Mouse (Mus musculus): ENCODE measurements around the gene Mllt6. TPM values are rescaled to one million over a fixed set of nuclear protein-coding genes. Genes with fewer than 3 reads are reported as not detected.
A peak's percentile ranks its signal among the peaks of the same experiment; 100 is the strongest.

Mllt6 gene
- polyA plus RNA-seq (2012; rRNA removed) (1.0 TPM in 2 replicates), polyA plus RNA-seq (2014; fragmentation: Nextera tagmentation; extraction: Ambion mirVana) (0.22 and 0.25 TPM in 2 replicates)

DNA sequence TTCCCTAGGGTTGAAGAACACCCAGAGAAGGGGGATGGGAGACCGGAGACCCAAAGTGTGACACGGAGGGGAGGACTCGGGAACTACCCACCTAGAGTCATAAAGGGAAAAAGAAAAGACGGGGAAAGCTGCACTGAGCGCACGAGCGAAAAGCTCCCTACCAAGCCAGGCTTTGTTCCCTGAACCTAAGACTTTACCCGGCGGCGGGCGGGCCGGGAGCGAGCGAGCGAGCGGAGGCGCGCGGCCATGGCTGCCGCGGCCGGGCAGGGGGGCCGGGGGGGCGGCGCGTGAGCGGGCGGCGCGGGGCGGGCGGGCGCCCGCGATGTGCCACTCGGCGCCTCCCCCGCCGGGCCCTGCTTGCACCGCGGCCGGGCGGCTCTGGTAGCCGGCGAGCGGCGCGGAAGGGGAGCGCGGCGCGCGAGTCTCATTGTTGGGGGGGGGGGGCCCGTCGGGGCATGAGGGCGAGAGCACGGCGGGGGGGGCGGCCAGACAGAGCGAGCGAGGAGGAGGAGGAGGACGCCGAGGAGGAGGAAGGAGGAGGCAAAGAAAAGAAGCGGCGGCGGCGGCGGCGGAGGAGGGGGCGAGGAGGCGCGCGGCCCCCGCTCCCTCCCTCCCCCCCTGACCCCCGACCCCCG, at the start of gene Mllt6:
TSS of gene Mllt6 (plus strand) at position 522 of the 635 bp plus-strand sequence.
- Histone ChIP-seq H3K36me3 (replicated peaks; ENCODE audit: control insufficient read depth, insufficient read depth, low read depth) (no peaks in the 10 kb centered on the region), H3K4me1 (replicated peaks; ENCODE audit: control insufficient read depth in 2 of 2, insufficient read depth in 2 of 2, low read length in 1 of 2) (peaks cover 0 to 11% of the 10 kb centered on the region in 2 experiments; a peak in 2 of 4 replicates), H3K9me3 (ENCODE audit: control insufficient read depth, low read length) (no peaks in the 10 kb centered on the region), H3K4me2 (ENCODE audit: low read depth) (peak within 1 kb of the TSS; percentile 60), H3K4me3 (ENCODE audit: insufficient read depth in 1 of 2, low read depth in 2 of 2, low read length in 2 of 2) (peak within 1 kb of the TSS; percentile 48 to 59), H3K27me3 (ENCODE audit: control insufficient read depth, insufficient read depth, low read length) (peaks cover 65% of the 10 kb centered on the region), H3K9ac (replicated peaks) (no peak within 1 kb of the TSS), H3K27ac (no peak within 1 kb of the TSS)
- under 1% methylated on average over 52 of the region's 76 CpGs for WGBS (ENCODE audit: insufficient replicate concordance)
- ATAC-seq (ENCODE audit: insufficient read depth): peak; percentile 26; the same call in 1 of the 2 replicates
- no peak for DNase-seq (ENCODE audit: low read depth in 3 of 3, low spot score in 3 of 3)
- TF ChIP-seq CTCF (IDR thresholded peaks at IDR 0.05; ENCODE audit: low read depth) (no peak), EP300 (IDR thresholded peaks at IDR 0.05; ENCODE audit: low read depth) (no peak)

DNA sequence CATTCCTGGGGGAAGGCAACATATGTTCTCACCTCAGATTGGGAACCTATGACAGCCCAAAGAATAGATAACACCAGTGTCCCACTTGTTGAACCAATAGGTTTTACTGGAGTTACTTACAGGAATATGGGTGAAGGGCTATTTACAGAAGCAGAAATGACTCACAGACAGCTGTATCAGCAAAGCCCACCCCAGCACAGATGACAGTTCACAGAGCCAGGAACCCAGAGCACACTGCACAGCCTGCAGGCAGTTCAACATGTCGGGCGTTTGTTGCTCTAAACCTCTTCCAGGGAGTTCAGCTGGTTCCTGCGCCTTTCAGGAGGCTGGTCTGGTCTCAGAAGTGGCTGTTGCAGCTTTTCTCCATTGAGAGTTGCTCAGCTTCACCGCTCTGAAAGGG, 47.9 kb upstream of the Mllt6 start:
- Histone ChIP-seq H3K4me2 (ENCODE audit: low read depth) (no peak overlapping the region), H3K27me3 (ENCODE audit: control insufficient read depth, insufficient read depth, low read length) (no peaks in the 10 kb centered on the region), H3K27ac (no peak overlapping the region), H3K36me3 (replicated peaks; ENCODE audit: control insufficient read depth, insufficient read depth, low read depth) (no peaks in the 10 kb centered on the region), H3K9me3 (ENCODE audit: control insufficient read depth, low read length) (no peaks in the 10 kb centered on the region), H3K9ac (replicated peaks) (no peak overlapping the region), H3K4me1 (replicated peaks; ENCODE audit: control insufficient read depth in 2 of 2, insufficient read depth in 2 of 2, low read length in 1 of 2) (peaks cover 0 to 3% of the 10 kb centered on the region in 2 experiments; a peak in 2 of 4 replicates), H3K4me3 (ENCODE audit: insufficient read depth in 1 of 2, low read depth in 2 of 2, low read length in 2 of 2) (no peak overlapping the region)
- 58% methylated on average over 4 of the region's 4 CpGs for WGBS (ENCODE audit: insufficient replicate concordance)
- ATAC-seq (ENCODE audit: insufficient read depth) (no peak), DNase-seq (ENCODE audit: low read depth in 3 of 3, low spot score in 3 of 3) (no peak)
- no peak for TF ChIP-seq CTCF (IDR thresholded peaks at IDR 0.05; ENCODE audit: low read depth)
- TF ChIP-seq EP300 (IDR thresholded peaks at IDR 0.05; ENCODE audit: low read depth): no peak

DNA sequence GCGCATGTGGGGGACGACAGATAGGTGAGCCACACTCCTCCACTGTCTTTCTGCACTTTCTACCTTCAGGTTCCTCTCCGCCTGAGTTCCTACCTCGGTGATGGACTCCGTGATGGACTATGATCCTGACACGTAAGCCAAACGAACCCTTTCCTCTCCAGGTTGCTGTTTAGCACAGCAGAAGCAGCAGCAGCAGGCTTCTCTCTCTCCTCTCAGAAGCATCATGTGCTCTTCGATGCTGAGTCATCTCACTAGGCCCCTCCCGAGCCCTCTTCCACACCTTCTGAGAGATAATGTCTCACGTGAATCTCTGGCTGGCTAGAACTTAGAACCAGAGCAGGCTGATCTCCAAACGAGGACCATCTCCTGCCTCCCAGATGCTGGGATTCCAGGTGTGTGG, 44.8 kb upstream of the Mllt6 start:
- H3K4me2 ChIP-seq (ENCODE audit: low read depth): no peak overlapping the region
- ATAC-seq (ENCODE audit: insufficient read depth) (no peak), DNase-seq (ENCODE audit: low read depth in 3 of 3, low spot score in 3 of 3) (no peak)
- no peak overlapping the region for H3K9ac ChIP-seq (replicated peaks)
- no peak overlapping the region for H3K4me3 ChIP-seq (ENCODE audit: insufficient read depth in 1 of 2, low read depth in 2 of 2, low read length in 2 of 2)
- peaks cover 0 to 3% of the 10 kb centered on the region in 2 experiments; a peak in 2 of 4 replicates for H3K4me1 ChIP-seq (replicated peaks; ENCODE audit: control insufficient read depth in 2 of 2, insufficient read depth in 2 of 2, low read length in 1 of 2)
- WGBS (ENCODE audit: insufficient replicate concordance): 39% methylated on average over 11 of the region's 11 CpGs
- no peaks in the 10 kb centered on the region for H3K9me3 ChIP-seq (ENCODE audit: control insufficient read depth, low read length)
- H3K27ac ChIP-seq: no peak overlapping the region
- H3K36me3 ChIP-seq (replicated peaks; ENCODE audit: control insufficient read depth, insufficient read depth, low read depth): no peaks in the 10 kb centered on the region
- H3K27me3 ChIP-seq (ENCODE audit: control insufficient read depth, insufficient read depth, low read length): peaks cover 2% of the 10 kb centered on the region; the same call in 1 of the 2 replicates
- no peak for TF ChIP-seq CTCF (IDR thresholded peaks at IDR 0.05; ENCODE audit: low read depth)

DNA sequence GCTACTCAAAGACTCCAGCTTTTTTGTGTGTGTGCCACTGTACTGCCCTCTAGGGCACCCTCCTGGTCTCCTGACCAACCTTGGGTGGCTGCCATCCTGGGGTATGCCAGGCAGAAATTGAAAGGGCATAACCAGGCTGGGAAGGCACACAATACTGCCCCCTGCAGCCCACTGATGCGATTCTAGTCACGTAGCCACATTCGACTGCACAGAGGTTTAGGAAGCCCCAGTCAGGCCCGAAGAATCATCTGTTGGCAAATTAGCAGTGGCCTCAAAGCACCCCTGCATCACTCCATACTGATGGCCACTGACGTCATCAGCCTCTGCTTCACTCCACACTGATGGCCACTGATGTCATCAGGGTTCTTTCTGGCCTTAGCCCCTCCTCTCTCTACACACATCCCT, 43.8 kb upstream of the Mllt6 start:
- no peak overlapping the region for H3K27ac ChIP-seq
- DNase-seq (ENCODE audit: low read depth in 3 of 3, low spot score in 3 of 3) (no peak), ATAC-seq (ENCODE audit: insufficient read depth) (no peak)
- H3K4me2 ChIP-seq (ENCODE audit: low read depth): no peak overlapping the region
- H3K9ac ChIP-seq (replicated peaks): no peak overlapping the region
- H3K27me3 ChIP-seq (ENCODE audit: control insufficient read depth, insufficient read depth, low read length): peaks cover 13% of the 10 kb centered on the region
- H3K4me1 ChIP-seq (replicated peaks; ENCODE audit: control insufficient read depth in 2 of 2, insufficient read depth in 2 of 2, low read length in 1 of 2): peaks cover 0 to 3% of the 10 kb centered on the region in 2 experiments; a peak in 2 of 4 replicates
- 51% methylated on average over 5 of the region's 5 CpGs for WGBS (ENCODE audit: insufficient replicate concordance)
- H3K36me3 ChIP-seq (replicated peaks; ENCODE audit: control insufficient read depth, insufficient read depth, low read depth): no peaks in the 10 kb centered on the region
- H3K4me3 ChIP-seq (ENCODE audit: insufficient read depth in 1 of 2, low read depth in 2 of 2, low read length in 2 of 2): no peak overlapping the region
- TF ChIP-seq EP300 (IDR thresholded peaks at IDR 0.05; ENCODE audit: low read depth): no peak
- TF ChIP-seq CTCF (IDR thresholded peaks at IDR 0.05; ENCODE audit: low read depth): peak; percentile 39
- H3K9me3 ChIP-seq (ENCODE audit: control insufficient read depth, low read length): no peaks in the 10 kb centered on the region

DNA sequence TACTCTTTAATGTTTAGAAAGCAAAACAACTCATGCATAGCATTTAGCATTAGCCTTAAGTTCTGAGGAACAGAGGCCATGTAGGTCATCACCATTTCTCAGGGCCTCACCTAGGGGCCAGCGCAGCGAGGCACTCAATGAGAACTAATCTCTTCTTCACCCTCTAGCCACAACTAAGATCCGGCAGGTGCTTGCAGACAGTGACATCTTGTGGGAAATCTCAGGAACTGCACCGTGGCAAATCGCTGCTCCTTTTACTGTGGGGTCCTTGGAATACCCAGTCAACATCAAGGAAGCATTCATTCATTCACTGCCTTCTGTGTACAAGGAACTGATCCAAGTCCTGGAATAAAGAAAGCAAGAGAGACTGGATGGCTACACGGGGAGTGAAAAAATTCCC, 40.8 kb upstream of the Mllt6 start:
- TF ChIP-seq CTCF (IDR thresholded peaks at IDR 0.05; ENCODE audit: low read depth): peak; percentile 89
- no peak for TF ChIP-seq EP300 (IDR thresholded peaks at IDR 0.05; ENCODE audit: low read depth)
- ATAC-seq (ENCODE audit: insufficient read depth) (no peak), DNase-seq (ENCODE audit: low read depth in 3 of 3, low spot score in 3 of 3) (peak in 1 of 3 experiments; percentile 23)
- peaks cover 42% of the 10 kb centered on the region for H3K27me3 ChIP-seq (ENCODE audit: control insufficient read depth, insufficient read depth, low read length)
- H3K4me1 ChIP-seq (replicated peaks; ENCODE audit: control insufficient read depth in 2 of 2, insufficient read depth in 2 of 2, low read length in 1 of 2): peaks cover 0 to 3% of the 10 kb centered on the region in 2 experiments; a peak in 2 of 4 replicates
- WGBS (ENCODE audit: insufficient replicate concordance): 2% methylated on average over 6 of the region's 6 CpGs
- H3K27ac ChIP-seq: no peak overlapping the region
- no peak overlapping the region for H3K4me2 ChIP-seq (ENCODE audit: low read depth)
- no peaks in the 10 kb centered on the region for H3K9me3 ChIP-seq (ENCODE audit: control insufficient read depth, low read length)
- H3K36me3 ChIP-seq (replicated peaks; ENCODE audit: control insufficient read depth, insufficient read depth, low read depth): no peaks in the 10 kb centered on the region
- H3K9ac ChIP-seq (replicated peaks): no peak overlapping the region
- no peak overlapping the region for H3K4me3 ChIP-seq (ENCODE audit: insufficient read depth in 1 of 2, low read depth in 2 of 2, low read length in 2 of 2)

Measured in liver, embryonic 14.5 days (tissue).